Mouse (Mus musculus): ENCODE measurements at regions not wholly inside any gene's neighbourhood (a gene's known extent, or its start where the extent isn't known, plus 50 kb on each side); places are given as distances from the start of the nearest gene placed in this dataset.
"Not testable (repeated sequence)": the region's sequence is repeated elsewhere in the genome, so short reads cannot be mapped to it uniquely, and the experiment has no call there.

- DNase-seq (ENCODE audit: low read depth, low spot score), result not testable (repeated sequence)
Observed at GRCm38 (mm10) chr11:45424066-45424465, 427.8 kb upstream of the Clint1 start.

- DNase-seq (ENCODE audit: low read depth, low spot score), result no peak
Observed at GRCm38 (mm10) chr11:45440937-45441720, 410.7 kb upstream of the Clint1 start.

DNA sequence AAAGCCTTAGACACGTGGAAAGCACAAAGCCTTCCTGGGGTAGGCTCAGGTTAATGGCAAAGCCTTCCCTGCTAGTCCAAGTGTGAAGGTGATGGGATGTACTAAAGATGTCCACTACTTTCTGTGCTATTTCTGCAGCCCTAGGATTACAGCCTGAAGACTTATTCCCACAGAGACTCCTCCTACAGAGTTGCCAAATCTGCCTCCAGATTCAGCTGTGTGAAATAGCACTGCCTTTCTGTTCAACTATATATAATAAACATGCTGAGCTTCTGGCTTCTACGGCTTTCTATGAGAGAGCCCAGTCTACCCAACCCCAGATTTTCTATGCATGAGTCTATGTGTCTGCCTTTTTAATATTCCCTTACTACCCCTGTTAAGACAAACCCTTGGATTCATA lies 405.3 kb upstream of the Clint1 start:
- no peak for DNase-seq (ENCODE audit: low read depth, low spot score)

DNA sequence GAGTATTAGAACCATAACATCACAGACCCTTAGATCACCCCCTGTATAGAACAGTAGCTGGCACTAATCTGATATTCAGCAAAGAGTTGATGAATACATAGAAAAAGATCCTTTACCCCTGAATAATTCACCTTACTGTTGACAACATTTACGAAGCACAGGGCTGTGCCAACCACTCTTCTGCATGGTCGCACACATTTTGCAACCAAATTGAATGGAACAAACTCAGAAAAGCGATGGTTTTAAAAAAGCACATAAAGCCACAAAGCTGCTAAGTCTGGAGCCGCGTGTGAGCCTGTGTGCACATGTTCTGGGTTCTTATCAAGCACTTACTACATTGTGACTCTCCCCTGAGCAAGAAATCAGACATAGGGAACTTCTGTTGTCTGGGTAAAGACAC lies 397.6 kb upstream of the Clint1 start:
- no peak for DNase-seq (ENCODE audit: low read depth, low spot score)

- DNase-seq (ENCODE audit: low read depth, low spot score), result no peak
Observed at GRCm38 (mm10) chr11:45454933-45455332, 396.9 kb upstream of the Clint1 start.

GRCm38 (mm10) chr11:45456724-45457123 lies 395.1 kb upstream of the Clint1 start:
- no peak for DNase-seq (ENCODE audit: low read depth, low spot score)

DNA sequence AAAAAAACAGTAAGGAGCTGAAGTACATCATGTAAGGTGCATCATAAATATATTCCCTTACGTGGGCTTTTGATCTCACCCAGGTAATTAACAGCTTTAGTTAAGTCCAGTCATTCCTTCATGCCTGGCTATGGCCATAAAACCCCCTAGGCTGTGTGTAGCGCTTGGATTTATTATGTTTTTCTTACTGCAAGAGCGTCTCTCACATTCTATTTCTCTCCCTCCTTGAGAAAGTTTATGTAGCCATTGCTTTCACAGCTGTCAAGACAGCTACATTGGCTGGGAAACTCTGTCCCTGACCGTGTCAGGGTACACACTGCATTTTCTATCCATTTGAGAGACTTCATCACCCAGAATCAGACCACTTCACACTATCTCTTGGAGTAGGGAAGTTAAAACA lies 394.3 kb upstream of the Clint1 start:
- DNase-seq (ENCODE audit: low read depth, low spot score), result no peak

DNA sequence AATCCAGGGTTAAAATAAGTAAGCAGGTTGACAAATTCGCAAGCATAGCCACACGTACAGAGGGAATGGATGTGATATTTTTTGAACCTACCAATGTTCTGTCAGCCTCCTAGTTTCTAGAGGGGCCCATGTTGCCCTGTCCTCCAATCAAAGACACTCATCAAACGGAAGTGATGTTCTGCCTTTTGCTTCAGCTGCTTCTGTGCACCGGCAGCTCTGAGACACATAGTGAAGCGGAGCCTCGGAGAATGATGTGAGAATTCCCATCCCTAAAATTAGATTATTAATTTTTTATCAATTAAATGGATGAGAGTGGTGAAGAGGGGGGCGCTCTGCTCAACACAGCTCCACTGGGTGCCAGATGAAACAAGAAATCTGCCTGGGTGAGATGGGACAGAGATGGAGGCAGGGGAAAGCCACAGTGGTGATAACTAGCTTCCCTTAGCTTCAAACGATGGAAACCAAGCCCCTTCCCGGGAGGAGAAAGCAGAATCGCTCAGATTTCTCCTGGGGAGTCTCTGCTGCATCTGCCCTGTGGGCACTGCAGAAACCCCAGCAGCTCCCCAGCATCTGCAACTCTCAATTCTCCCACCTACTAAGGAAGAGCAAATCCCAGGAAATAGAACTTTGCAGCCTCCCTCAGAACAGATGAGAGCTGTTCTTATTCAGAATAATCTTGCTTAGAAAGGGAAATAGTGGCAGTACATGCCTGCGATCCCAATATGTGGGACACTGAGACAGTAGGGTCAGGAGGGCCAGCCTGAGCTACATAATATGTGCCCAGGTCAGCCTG lies 391.7 kb upstream of the Clint1 start:
- no peak for DNase-seq (ENCODE audit: low read depth, low spot score)

DNA sequence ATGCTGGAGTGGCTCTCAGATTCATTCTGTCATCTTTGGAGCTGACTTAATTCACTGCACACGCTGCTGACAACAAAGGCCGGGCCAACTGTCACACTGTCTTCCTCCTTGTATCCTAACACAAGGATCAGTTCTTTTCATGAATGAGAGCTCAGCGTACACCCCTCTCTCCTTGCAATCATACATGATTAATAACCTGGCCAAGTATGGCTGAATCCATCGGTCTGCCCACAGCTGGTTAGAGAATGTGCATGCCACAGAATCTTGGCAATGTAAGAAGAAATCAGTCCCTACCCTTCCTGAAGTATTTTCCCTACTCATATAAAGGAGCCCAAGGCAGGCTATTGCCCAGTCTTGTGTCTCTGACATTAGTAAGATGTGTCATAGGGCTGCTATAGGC lies 387.4 kb upstream of the Clint1 start:
- no peak for DNase-seq (ENCODE audit: low read depth, low spot score)

GRCm38 (mm10) chr11:45466350-45466749 lies 385.5 kb upstream of the Clint1 start:
- DNase-seq (ENCODE audit: low read depth, low spot score), result no peak

GRCm38 (mm10) chr11:45472171-45472570 lies 379.7 kb upstream of the Clint1 start:
- DNase-seq (ENCODE audit: low read depth, low spot score), result no peak

DNA sequence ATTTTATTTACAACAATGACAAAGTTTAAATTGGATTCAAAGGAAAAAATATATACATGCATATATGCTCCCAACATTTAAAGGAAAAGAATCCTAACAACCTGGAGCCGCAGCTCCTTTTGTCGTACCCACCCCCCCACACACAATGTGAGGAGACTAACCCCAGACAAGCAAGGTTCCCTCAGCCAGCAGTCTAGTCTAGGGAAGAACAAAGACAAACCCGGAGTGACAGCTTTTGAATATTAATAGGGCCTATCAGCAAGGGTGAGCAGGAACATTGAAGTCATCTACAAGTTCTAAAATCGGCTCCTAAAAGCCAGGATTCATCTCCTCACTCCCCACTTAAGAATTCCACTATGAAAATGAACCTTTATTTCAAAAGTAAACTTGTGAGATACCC lies 374.9 kb upstream of the Clint1 start:
- DNase-seq (ENCODE audit: low read depth, low spot score), result no peak

DNA sequence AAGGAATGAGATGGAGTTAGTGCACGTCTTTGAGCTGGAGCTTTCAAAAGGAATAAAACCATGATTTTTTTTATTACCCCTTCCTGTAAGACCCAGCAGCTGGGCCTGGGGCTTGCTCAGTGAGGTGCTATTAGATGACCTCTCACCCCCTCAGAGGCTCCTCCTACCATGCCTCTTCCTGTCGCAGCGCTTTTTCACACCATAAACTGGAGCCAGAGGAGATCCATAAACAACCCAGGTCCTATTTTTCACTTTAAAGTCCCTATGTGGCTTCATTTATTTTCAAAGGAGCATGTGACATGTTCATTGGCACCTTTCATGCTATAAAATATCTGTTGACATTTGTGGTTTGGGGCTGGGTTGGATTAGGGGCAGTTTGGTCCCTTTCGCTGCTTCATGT lies 365.9 kb upstream of the Clint1 start:
- no peak for DNase-seq (ENCODE audit: low read depth, low spot score)

DNA sequence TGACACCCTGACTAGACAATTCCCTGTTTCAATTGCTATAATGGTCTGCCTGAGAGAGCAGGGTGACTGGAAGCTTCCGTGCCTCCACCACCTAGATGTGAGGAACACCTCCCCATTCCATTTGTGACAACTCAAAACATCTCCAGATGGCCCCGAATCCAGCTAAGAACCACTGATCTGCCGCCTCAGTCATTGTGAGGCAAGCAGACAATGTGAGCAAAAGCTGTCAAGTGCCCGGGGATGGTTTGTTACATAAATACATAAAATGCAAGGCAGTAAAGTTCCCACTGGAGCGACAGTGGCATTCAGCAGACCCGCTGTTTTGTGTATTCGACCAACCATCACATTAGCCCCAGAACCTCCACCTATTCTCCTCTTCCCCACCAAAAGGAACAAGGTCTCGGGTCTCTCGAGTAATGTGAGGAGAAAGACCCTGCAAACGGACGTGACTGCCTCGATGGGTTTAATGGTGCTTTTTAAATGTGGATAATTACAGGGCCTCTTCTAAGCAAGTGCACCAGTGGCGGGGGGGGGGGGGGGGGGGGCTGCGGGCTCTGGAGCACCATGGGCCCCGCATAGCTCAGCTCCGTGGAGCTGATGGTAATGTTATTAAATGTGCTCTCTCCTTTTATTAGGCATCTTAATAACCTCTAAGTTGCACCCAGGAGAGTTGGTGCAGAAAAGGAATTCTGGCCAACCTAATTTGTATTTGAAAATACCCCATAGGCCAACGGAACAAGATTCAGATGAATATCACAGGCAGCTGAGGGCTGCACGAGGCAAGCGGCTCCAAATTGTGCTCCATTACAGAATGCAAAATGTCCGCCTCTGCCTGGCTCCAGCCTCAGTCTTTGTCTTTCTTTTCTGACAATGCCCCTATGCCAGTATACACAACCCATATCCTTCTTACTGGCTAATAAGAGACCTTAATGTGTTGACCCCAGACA lies 360.6 kb upstream of the Clint1 start:
- DNase-seq (ENCODE audit: low read depth, low spot score), result no peak

DNA sequence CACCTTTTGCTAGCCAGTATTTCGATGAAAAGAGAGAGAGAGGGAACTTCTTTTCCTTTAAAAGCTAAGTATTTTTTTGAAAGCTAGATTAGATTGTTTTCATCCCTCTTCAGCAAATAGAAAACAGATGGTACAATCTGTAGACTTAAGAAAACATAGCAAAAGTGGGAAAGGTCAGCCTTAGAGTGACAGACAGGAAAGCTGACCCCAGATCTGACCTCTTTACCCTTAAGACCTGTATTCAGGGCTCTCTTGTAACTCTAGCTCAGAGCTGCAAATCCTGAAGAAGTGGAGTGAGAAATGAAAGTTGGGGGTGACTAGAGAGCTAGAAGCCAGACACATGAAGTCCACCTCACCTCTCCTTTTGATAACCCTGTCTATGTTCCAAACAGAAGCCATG lies 356.6 kb upstream of the Clint1 start:
- DNase-seq (ENCODE audit: low read depth, low spot score), result no peak

GRCm38 (mm10) chr11:45508566-45508965 lies 343.3 kb upstream of the Clint1 start:
- DNase-seq (ENCODE audit: low read depth, low spot score), result no peak

- DNase-seq (ENCODE audit: low read depth, low spot score), result no peak
Observed at GRCm38 (mm10) chr11:45509278-45509677, 342.6 kb upstream of the Clint1 start.

DNA sequence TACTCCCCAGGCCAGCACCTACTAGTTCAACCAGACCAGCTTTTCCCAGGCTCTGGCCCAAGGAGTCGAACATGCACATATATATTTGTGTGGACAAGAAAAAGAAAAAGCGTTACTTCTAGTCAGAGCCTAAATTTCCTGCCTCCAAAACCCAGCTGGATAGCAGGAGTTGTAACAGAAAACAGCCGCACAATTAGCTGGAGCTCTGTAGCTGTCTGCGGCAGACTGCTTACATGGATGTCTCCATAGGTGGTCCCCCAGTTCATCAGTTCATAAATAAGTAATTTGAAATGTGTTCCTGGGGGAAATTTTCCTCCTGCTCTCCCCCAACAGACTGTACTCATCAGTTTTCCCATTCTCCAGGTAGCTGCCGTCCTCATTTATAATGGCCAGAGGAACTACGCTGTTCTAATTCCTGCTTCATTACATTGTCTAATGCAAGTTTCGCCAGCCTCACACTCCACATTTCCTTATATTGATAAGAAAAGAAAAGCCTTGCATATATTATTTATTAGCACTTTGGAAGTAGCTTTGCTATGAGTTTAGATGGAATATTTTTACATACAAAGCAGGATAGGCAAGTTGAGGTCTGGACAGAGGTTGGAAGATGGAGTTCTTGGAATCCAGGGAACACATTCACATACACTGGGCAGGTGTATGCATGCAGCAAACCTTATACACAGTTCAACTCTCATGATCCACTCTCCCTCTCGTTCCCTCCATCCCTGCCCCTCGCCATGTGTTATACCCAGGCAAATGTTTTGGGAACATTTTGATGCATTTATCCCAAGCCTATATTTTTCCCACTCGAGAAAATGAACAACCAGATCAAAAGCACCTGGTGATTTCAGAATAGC lies 337.2 kb upstream of the Clint1 start:
- no peak for DNase-seq (ENCODE audit: low read depth, low spot score)

- DNase-seq (ENCODE audit: low read depth, low spot score), result no peak
Observed at GRCm38 (mm10) chr11:45524720-45525119, 327.1 kb upstream of the Clint1 start.

DNA sequence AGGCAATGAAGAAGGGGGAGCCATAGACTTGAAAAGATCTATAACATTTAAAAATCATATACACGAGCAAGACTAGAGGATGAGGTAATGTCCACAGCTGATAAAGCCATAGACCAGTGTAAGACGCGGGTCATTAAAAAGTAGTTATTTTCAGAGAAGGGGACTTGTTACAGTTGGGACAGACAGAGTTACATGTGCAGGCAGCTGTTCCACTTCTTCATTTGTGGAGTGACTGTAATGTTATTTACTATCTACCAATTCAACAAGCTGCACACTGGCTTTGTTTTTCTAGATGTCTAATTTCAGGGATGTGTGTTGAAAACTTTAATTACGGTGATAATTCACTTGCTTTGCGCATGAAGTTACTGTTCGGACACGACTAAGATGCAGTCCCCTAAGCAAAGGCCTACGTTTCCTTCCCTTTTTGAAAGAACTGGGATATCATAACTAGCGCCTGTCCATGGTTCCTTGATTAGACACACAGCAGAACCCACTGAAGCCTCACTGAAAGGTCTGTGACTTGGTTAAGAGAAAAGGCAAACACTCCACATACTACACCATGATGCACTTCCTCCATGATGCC lies 320.7 kb upstream of the Clint1 start:
- DNase-seq (ENCODE audit: low read depth, low spot score), result no peak
